Mouse (Mus musculus): ENCODE data around the gene Trpc2.

GRCm38 (mm10) chr7:102042314-102042713, 40.6 kb upstream of the Trpc2 start:
- TF ChIP-seq CTCF (IDR thresholded peaks at IDR 0.05; ENCODE audit: borderline replicate concordance, extremely low read depth, insufficient read depth, insufficient read length) (no peak), POLR2A (IDR thresholded peaks at IDR 0.05; ENCODE audit: borderline replicate concordance, extremely low read depth, insufficient read depth, insufficient read length, poor library complexity, severe bottlenecking) (no peak)
